Mouse (Mus musculus) embryonic facial prominence, embryonic 11.5 days (tissue): ENCODE data around the gene Hmcn2. TPM values are rescaled to one million over a fixed set of nuclear protein-coding genes. Genes with fewer than 3 reads are reported as not detected.

Experiments used
- ATAC-seq: fragments of 200-750 bp; cut with Nextera tagmentation; replicated peaks from 2 replicates; pipeline ENCODE4 v1.8.0; 2017; ENCODE audit warnings: low read depth; ENCODE audit not compliant: insufficient number of reproducible peaks, low FRiP score, low TSS enrichment
- DNase-seq: peaks from one replicate; pipeline ENCODE4 v3.0.0-alpha.2; 2015; ENCODE audit warnings: low spot score
- H3K27ac ChIP-seq: fragments of 300-500 bp; sonication (generic); replicated peaks from 2 replicates; pipeline ENCODE4 v1.5.1; 2014; ENCODE audit warnings: mild to moderate bottlenecking, low read depth, low read length, control low read depth
- H3K27me3 ChIP-seq: fragments of 300-500 bp; sonication (generic); 2 replicates; pipeline ENCODE4 v1.6.1; 2014; ENCODE audit warnings: mild to moderate bottlenecking, low read length, moderate library complexity, mixed read lengths; ENCODE audit not compliant: control insufficient read depth, insufficient read depth
- H3K36me3 ChIP-seq: fragments of 300-500 bp; sonication (generic); replicated peaks from 2 replicates; pipeline ENCODE4 v1.6.1; 2014; ENCODE audit warnings: low read depth, mild to moderate bottlenecking, low read length, moderate library complexity, mixed read lengths; ENCODE audit not compliant: control insufficient read depth, insufficient read depth
- H3K4me1 ChIP-seq: fragments of 300-500 bp; sonication (generic); 2 replicates; pipeline ENCODE4 v1.6.1; 2014; ENCODE audit warnings: low read length, mixed read lengths; ENCODE audit not compliant: control insufficient read depth, insufficient read depth
- H3K4me2 ChIP-seq: fragments of 300-500 bp; sonication (generic); 2 replicates; pipeline ENCODE4 v1.6.1; 2014; ENCODE audit warnings: low read depth, mild to moderate bottlenecking, control low read depth, low read length, moderate library complexity
- H3K4me3 ChIP-seq: fragments of 300-500 bp; sonication (generic); 2 replicates; pipeline ENCODE4 v1.5.1; 2014; ENCODE audit warnings: low read depth, low read length, control low read depth
- H3K9ac ChIP-seq: fragments of 300-500 bp; sonication (generic); replicated peaks from 2 replicates; pipeline ENCODE4 v1.6.1; 2014; ENCODE audit warnings: mild to moderate bottlenecking, control low read depth, low read length
- H3K9me3 ChIP-seq: fragments of 300-500 bp; sonication (generic); replicated peaks from 2 replicates; pipeline ENCODE4 v1.6.1; 2016; ENCODE audit warnings: mild to moderate bottlenecking, low read length, inconsistent platforms, mixed read lengths; ENCODE audit not compliant: control insufficient read depth
- WGBS: fragments of 180-500 bp; shearing (Covaris S2); extraction: QIAGEN DNeasy Blood & Tissue Kit; methylation state at CpG from one replicate; pipeline ENCODE4 v1.1.7; 2014; 5-methylcytosine and 5-hydroxymethylcytosine counted together
- polyA plus RNA-seq: library from polyadenylated mRNA; unstranded; fragments of >200 nt; fragmentation: Nextera tagmentation; extraction: Ambion mirVana; gene quantifications from 2 replicates; pipeline ENCODE4 v1.2.1, GENCODE M21; 2014

Gene Hmcn2
- polyA plus RNA-seq, 1 experiment from 2014 or later = 0.10 TPM

DNA sequence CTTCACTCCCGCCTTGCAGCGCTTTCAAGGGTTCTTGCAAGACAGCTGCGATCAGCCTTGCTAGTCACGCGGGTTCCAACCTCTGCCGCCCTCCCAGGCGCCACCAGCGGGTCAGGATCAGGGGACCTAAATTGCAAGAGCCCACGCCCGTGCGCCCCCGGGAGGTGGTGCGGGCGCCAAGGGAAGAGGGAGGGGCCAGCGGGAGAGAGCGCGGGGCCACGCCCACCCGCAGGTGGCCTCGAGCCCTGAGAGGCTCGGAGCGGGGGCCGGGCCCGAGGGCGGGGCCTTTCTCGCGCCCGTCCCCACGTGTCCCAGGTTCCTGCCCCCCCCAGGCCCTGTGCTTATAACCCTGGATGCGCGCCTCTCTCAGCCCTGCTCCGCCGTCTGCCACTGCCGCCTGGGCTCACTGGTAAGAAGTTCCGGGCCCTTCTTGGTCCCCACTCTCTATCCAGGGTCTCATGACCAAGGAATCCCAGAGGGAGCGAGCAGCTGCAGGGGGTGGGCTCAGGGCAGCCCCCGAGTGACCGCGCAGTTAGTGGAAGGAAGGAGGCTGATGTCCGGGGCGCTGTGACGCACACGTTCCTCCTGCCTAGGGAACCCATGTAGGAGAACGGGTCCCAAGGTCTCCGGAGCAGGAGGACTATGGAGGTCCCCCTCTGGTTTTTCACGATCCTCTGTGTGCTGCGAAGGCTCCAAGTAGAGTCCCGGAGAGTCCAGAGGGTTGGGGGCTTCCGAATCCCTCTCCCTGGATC, 155.9 kb downstream of the Hmcn2 start, which contains the start of gene Ass1:
TSS of gene Ass1 (plus strand) at position 277 of the 752 bp plus-strand sequence.
- peak; percentile 74 for DNase-seq
- H3K36me3 ChIP-seq = no peaks in the 10 kb centered on the region
- WGBS = under 1% methylated on average over 41 of the region's 49 CpGs
- no peak within 1 kb of the TSS for H3K27ac ChIP-seq
- H3K9ac ChIP-seq = peak within 1 kb of the TSS; percentile 26
- 0 out of 2 replicates have a peak, but pooled peaks have one; percentile 36 for ATAC-seq
- H3K27me3 ChIP-seq = peaks cover 26% of the 10 kb centered on the region
- H3K4me3 ChIP-seq = peak within 1 kb of the TSS; percentile 42
- H3K9me3 ChIP-seq = no peaks in the 10 kb centered on the region
- H3K4me2 ChIP-seq = peak within 1 kb of the TSS; percentile 91
- peaks cover 13% of the 10 kb centered on the region for H3K4me1 ChIP-seq

- Histone ChIP-seq H3K27ac (no peak overlapping the region), H3K9me3 (no peaks in the 10 kb centered on the region), H3K27me3 (peaks cover 26% of the 10 kb centered on the region), H3K9ac (peak overlapping the region; percentile 26), H3K4me3 (peak overlapping the region; percentile 42), H3K4me1 (peaks cover 13% of the 10 kb centered on the region), H3K4me2 (peak overlapping the region; percentile 91), H3K36me3 (no peaks in the 10 kb centered on the region)
- ATAC-seq (no peak), DNase-seq (no peak)
- 7% methylated on average over 17 of the region's 19 CpGs for WGBS
These were observed 156.6 kb downstream of the Hmcn2 start for GRCm38 (mm10) chr2:31470683-31471385.

- Histone ChIP-seq H3K36me3 (no peaks in the 10 kb centered on the region), H3K4me3 (no peak overlapping the region), H3K27ac (no peak overlapping the region), H3K9me3 (no peaks in the 10 kb centered on the region), H3K4me2 (no peak overlapping the region), H3K9ac (no peak overlapping the region), H3K27me3 (peaks cover 26% of the 10 kb centered on the region), H3K4me1 (peaks cover 13% of the 10 kb centered on the region)
- DNase-seq = no peak
- no peak for ATAC-seq
- WGBS = 44% methylated on average over 6 of the region's 6 CpGs
These were observed 157.4 kb downstream of the Hmcn2 start for GRCm38 (mm10) chr2:31471611-31472010.

GRCm38 (mm10) chr2:31472406-31473065, 158.3 kb downstream of the Hmcn2 start:
- H3K4me1 ChIP-seq = peaks cover 13% of the 10 kb centered on the region

GRCm38 (mm10) chr2:31473941-31474340, 159.7 kb downstream of the Hmcn2 start:
- Histone ChIP-seq H3K9me3 (no peaks in the 10 kb centered on the region), H3K4me2 (no peak overlapping the region), H3K9ac (no peak overlapping the region), H3K4me1 (peaks cover 13% of the 10 kb centered on the region), H3K36me3 (no peaks in the 10 kb centered on the region), H3K4me3 (no peak overlapping the region), H3K27me3 (peaks cover 26% of the 10 kb centered on the region), H3K27ac (no peak overlapping the region)
- DNase-seq (no peak), ATAC-seq (no peak)
- WGBS = 75% methylated on average over 4 of the region's 4 CpGs

More at GRCm38 (mm10) chr2:31472406-31473065, 158.3 kb downstream of the Hmcn2 start:
- H3K27me3 ChIP-seq = peaks cover 26% of the 10 kb centered on the region
- H3K4me3 ChIP-seq = no peak overlapping the region
- no peaks in the 10 kb centered on the region for H3K36me3 ChIP-seq
- H3K9ac ChIP-seq = no peak overlapping the region
- no peak overlapping the region for H3K27ac ChIP-seq
- ATAC-seq (no peak), DNase-seq (peak; percentile 69)
- H3K9me3 ChIP-seq = no peaks in the 10 kb centered on the region
- no peak overlapping the region for H3K4me2 ChIP-seq
- WGBS = 47% methylated on average over 10 of the region's 10 CpGs

GRCm38 (mm10) chr2:31474686-31475085, 160.5 kb downstream of the Hmcn2 start:
- Histone ChIP-seq H3K27ac (no peak overlapping the region), H3K4me3 (no peak overlapping the region), H3K9me3 (no peaks in the 10 kb centered on the region), H3K4me2 (no peak overlapping the region), H3K27me3 (peaks cover 18% of the 10 kb centered on the region), H3K36me3 (no peaks in the 10 kb centered on the region), H3K4me1 (peaks cover 11% of the 10 kb centered on the region), H3K9ac (no peak overlapping the region)
- DNase-seq (no peak), ATAC-seq (no peak)
- WGBS = 60% methylated on average over 5 of the region's 5 CpGs

- H3K27me3 ChIP-seq = peaks cover 5% of the 10 kb centered on the region; the same call in 1 of the 2 replicates
- no peak overlapping the region for H3K4me2 ChIP-seq
- no peak for ATAC-seq
- H3K4me1 ChIP-seq = no peaks in the 10 kb centered on the region
- no peak for DNase-seq
- H3K9me3 ChIP-seq = no peaks in the 10 kb centered on the region
- no peak overlapping the region for H3K9ac ChIP-seq
- 70% methylated on average over 10 of the region's 10 CpGs for WGBS
- H3K36me3 ChIP-seq = no peaks in the 10 kb centered on the region
- no peak overlapping the region for H3K4me3 ChIP-seq
- H3K27ac ChIP-seq = no peak overlapping the region
These were observed 162.0 kb downstream of the Hmcn2 start for GRCm38 (mm10) chr2:31476107-31476820.
